Mouse (Mus musculus) hindbrain, embryonic 15.5 days (tissue): ENCODE measurements around the gene Tnnt3. TPM values are rescaled to one million over a fixed set of nuclear protein-coding genes. Genes with fewer than 3 reads are reported as not detected.

Experiments
- ATAC-seq: fragments of 200-750 bp; cut with Nextera tagmentation; 2 replicates; pipeline ENCODE4 v1.8.0; 2017; ENCODE audit warnings: low read depth, moderate number of reproducible peaks, moderate TSS enrichment; ENCODE audit not compliant: low FRiP score
- H3K27ac ChIP-seq: fragments of 300-500 bp; sonication (generic); replicated peaks from 2 replicates; pipeline ENCODE4 v1.5.1; 2015; ENCODE audit warnings: mild to moderate bottlenecking, inconsistent platforms
- H3K27me3 ChIP-seq: fragments of 300-500 bp; sonication (generic); 2 replicates; pipeline ENCODE4 v1.6.1; 2015; ENCODE audit warnings: control low read depth, inconsistent platforms
- H3K36me3 ChIP-seq: fragments of 300-500 bp; sonication (generic); 2 replicates; pipeline ENCODE4 v1.6.1; 2015; ENCODE audit warnings: control low read depth, inconsistent platforms
- H3K4me1 ChIP-seq: fragments of 300-500 bp; sonication (generic); replicated peaks from 2 replicates; pipeline ENCODE4 v1.6.1; 2015; ENCODE audit warnings: control low read depth, inconsistent platforms
- H3K4me2 ChIP-seq: fragments of 300-500 bp; sonication (generic); 2 replicates; pipeline ENCODE4 v1.6.1; 2015; ENCODE audit warnings: moderate library complexity, mild to moderate bottlenecking, inconsistent platforms
- H3K4me3 ChIP-seq: fragments of 300-500 bp; sonication (generic); 2 replicates; pipeline ENCODE4 v1.5.1; 2015; ENCODE audit warnings: mild to moderate bottlenecking, inconsistent platforms
- H3K9ac ChIP-seq: fragments of 300-500 bp; sonication (generic); 2 replicates; pipeline ENCODE4 v1.6.1; 2015; ENCODE audit warnings: inconsistent platforms
- H3K9me3 ChIP-seq: fragments of 300-500 bp; sonication (generic); 2 replicates; pipeline ENCODE4 v1.6.1; 2016; ENCODE audit warnings: control low read depth, inconsistent platforms
- WGBS: fragments of 180-500 bp; shearing (Covaris S2); methylation state at CpG from one replicate; pipeline ENCODE4 v1.1.7; 2015; 5-methylcytosine and 5-hydroxymethylcytosine counted together
- polyA plus RNA-seq: library from polyadenylated mRNA; unstranded; fragments of >200 nt; fragmentation: Nextera tagmentation; extraction: Ambion mirVana; gene quantifications from 2 replicates; pipeline ENCODE4 v1.2.1, GENCODE M21; 2015

Tnnt3 gene
- polyA plus RNA-seq, 1 experiment from 2014 or later: 3.6 TPM

- H3K9me3 ChIP-seq: no peaks in the 10 kb centered on the region
- peaks cover 27% of the 10 kb centered on the region for H3K4me1 ChIP-seq
- no peak overlapping the region for H3K9ac ChIP-seq
- no peak for ATAC-seq
- H3K36me3 ChIP-seq: no peaks in the 10 kb centered on the region
- 87% methylated on average over 4 of the region's 4 CpGs for WGBS
- no peaks in the 10 kb centered on the region for H3K27me3 ChIP-seq
- H3K4me3 ChIP-seq: no peak overlapping the region
- no peak overlapping the region for H3K27ac ChIP-seq
- no peak overlapping the region for H3K4me2 ChIP-seq
Measured at GRCm38 (mm10) chr7:142514048-142514447, 15.4 kb downstream of the Tnnt3 start.

- 45% methylated on average over 21 of the region's 21 CpGs for WGBS
- Histone ChIP-seq H3K4me1 (peaks cover 16% of the 10 kb centered on the region), H3K27ac (peak overlapping the region; percentile 51), H3K36me3 (no peaks in the 10 kb centered on the region), H3K9me3 (no peaks in the 10 kb centered on the region), H3K27me3 (no peaks in the 10 kb centered on the region), H3K9ac (peak overlapping the region; percentile 34), H3K4me2 (peak overlapping the region; percentile 40), H3K4me3 (no peak overlapping the region)
- peak; percentile 42; the same call in 1 of the 2 replicates for ATAC-seq
Measured at GRCm38 (mm10) chr7:142516221-142516978, 17.8 kb downstream of the Tnnt3 start.

DNA sequence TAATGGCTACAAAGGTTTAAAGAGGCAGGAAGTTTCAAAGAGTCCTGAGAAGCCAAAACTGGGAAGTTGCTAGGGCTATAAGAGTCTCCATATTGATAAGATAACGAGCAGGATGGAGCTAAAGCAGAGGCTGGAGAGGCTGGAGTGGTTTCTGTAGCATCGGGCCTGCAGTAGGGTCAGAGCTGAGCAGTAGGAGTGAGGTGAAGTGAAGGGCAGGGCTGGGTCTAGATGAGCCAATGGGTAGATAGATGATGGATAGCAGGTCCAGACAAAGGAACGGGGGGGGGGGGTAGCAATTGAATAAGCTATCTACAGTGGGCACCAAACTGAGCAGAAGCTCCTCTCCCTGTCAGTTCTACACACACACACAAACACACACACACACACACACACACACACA lies 18.9 kb downstream of the Tnnt3 start:
- Histone ChIP-seq H3K27ac (no peak overlapping the region), H3K9ac (no peak overlapping the region), H3K4me3 (no peak overlapping the region), H3K4me1 (peaks cover 16% of the 10 kb centered on the region), H3K9me3 (no peaks in the 10 kb centered on the region), H3K4me2 (no peak overlapping the region), H3K36me3 (no peaks in the 10 kb centered on the region), H3K27me3 (no peaks in the 10 kb centered on the region)
- WGBS: 83% methylated on average over 3 of the region's 3 CpGs
- ATAC-seq: no peak

DNA sequence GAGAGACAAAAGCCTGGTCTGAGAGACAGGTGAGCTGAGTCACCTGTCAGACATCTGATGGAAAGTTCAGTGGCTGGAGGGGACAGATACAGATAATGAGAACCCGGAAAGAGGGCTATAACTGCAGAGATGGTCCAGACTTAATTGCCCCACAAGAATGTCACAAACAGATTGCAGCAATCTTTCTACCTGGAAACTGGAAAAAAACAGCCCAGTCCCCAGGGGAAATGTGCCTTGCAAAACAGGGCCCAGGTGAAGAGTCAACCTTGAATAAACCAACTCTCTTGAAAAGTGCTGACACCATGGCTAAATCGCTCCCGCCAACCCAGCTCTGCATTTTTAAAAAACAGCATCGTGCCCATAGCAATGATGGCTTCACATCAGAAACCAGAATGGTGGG lies 21.7 kb downstream of the Tnnt3 start:
- Histone ChIP-seq H3K27ac (no peak overlapping the region), H3K9ac (no peak overlapping the region), H3K36me3 (no peaks in the 10 kb centered on the region), H3K27me3 (no peaks in the 10 kb centered on the region), H3K9me3 (no peaks in the 10 kb centered on the region), H3K4me1 (peaks cover 16% of the 10 kb centered on the region), H3K4me2 (no peak overlapping the region), H3K4me3 (no peak overlapping the region)
- no peak for ATAC-seq
- WGBS: 91% methylated on average over 4 of the region's 4 CpGs

GRCm38 (mm10) chr7:142522352-142522751 lies 23.7 kb downstream of the Tnnt3 start:
- ATAC-seq: no peak
- Histone ChIP-seq H3K27ac (no peak overlapping the region), H3K4me1 (no peaks in the 10 kb centered on the region), H3K9me3 (no peaks in the 10 kb centered on the region), H3K4me2 (no peak overlapping the region), H3K36me3 (no peaks in the 10 kb centered on the region), H3K9ac (no peak overlapping the region), H3K4me3 (no peak overlapping the region), H3K27me3 (no peaks in the 10 kb centered on the region)
- 36% methylated on average over 4 of the region's 4 CpGs for WGBS

DNA sequence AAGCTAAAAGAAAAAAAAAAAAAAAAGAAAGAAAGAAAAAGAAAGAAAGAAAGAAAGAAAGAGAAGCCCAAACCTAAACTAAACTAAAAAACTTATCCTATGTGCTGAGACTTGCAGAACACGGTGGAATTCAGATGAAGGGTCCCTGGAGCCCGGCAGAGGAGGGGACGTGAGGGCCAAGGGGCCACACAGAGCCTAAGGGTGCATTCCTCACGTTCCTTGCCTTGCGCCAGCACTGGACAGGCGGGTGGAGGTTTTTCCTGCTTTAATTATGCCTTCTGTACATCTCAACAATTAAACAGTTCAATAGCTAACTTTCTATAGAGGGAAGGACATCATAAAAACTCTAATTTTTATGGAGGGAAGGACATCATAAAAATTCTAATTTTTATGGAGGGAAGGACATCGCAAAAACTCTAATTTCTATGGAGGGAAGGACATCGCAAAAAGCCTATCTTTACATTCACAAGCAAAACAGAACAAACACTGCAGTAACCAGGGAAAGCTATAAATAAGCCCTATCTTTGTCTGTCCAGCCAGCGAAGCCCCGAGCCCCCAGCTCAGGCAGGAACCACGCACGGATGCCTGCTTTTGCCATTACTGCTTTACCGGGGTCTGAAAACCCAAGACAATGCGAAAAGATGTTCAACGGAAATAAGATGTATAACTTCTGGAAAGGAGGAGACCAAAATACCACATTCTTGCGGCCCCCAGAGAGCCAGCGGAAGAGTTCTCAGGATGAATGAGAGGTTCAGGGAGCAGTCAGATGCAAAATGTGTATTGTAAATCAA lies 24.8 kb downstream of the Tnnt3 start:
- no peaks in the 10 kb centered on the region for H3K9me3 ChIP-seq
- no peaks in the 10 kb centered on the region for H3K36me3 ChIP-seq
- WGBS: 51% methylated on average over 17 of the region's 17 CpGs
- no peak for ATAC-seq
- no peak overlapping the region for H3K4me3 ChIP-seq
- H3K4me2 ChIP-seq: no peak overlapping the region
- H3K4me1 ChIP-seq: no peaks in the 10 kb centered on the region
- no peak overlapping the region for H3K9ac ChIP-seq
- no peaks in the 10 kb centered on the region for H3K27me3 ChIP-seq
- H3K27ac ChIP-seq: no peak overlapping the region

DNA sequence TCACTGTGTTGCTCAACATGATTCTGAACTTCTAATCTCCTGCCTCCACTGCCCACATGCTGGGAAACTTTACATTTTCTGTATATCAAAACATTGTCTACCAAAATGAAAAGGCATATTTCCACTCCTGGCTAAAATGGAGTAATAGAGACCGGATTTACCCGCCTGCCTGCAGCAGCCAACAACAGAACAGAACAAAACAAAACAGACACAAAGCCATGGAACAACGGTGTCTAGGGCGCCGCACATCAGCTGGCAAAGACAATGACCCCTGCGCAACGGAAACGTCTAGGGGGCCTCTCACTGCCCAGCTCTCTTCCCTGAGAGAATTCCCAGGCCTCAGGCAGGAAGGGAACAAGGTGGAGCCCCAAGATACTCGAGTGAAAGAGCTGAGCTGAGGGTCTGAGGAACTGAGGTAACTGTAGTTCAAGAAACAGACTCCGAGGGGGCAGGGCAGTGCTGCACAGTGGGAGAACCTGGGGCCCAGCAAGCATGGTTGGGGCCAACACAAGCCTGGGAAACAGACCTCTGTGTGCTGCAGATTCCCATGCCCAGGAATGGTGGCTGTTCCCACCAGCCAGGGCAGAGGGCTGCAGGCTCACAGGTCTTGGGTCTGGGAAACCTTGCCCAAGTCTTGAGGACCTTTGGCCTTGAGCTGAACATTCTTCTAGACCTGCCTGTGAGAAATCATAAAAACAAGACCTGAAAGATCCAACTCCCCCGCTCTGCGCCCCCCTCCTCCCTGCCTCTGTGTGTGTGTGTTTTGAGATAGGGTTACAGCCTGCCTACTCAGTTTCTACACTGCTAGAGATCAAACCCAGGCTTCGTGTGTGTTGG lies 26.9 kb downstream of the Tnnt3 start:
- H3K9me3 ChIP-seq: no peaks in the 10 kb centered on the region
- ATAC-seq: no peak
- H3K4me1 ChIP-seq: no peaks in the 10 kb centered on the region
- no peak overlapping the region for H3K4me3 ChIP-seq
- H3K36me3 ChIP-seq: no peaks in the 10 kb centered on the region
- no peaks in the 10 kb centered on the region for H3K27me3 ChIP-seq
- WGBS: 29% methylated on average over 13 of the region's 13 CpGs
- H3K27ac ChIP-seq: 0 out of 2 replicates have a peak overlapping the region, but pooled peaks have one; percentile 3
- H3K4me2 ChIP-seq: no peak overlapping the region
- no peak overlapping the region for H3K9ac ChIP-seq

DNA sequence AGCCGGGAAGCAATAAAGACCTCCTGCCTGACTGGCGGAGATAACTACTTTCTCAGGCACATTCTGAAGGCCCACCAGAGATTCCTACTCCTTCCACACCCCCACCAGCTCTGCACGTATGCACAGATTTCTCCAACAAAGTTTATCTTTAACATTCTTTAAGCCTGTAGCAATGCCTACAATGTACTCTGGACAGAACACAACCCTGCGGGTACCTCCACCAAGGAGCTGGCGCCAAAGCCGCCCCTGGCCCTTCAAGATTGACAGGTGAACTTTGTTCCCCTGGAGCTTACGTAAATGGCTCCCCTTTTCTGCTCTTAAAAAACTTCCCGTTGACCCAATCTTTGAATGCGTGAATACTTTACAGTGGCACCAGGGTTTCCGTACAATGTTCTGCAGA lies 30.7 kb downstream of the Tnnt3 start:
- H3K27ac ChIP-seq: no peak overlapping the region
- WGBS: 75% methylated on average over 10 of the region's 10 CpGs
- ATAC-seq: no peak

DNA sequence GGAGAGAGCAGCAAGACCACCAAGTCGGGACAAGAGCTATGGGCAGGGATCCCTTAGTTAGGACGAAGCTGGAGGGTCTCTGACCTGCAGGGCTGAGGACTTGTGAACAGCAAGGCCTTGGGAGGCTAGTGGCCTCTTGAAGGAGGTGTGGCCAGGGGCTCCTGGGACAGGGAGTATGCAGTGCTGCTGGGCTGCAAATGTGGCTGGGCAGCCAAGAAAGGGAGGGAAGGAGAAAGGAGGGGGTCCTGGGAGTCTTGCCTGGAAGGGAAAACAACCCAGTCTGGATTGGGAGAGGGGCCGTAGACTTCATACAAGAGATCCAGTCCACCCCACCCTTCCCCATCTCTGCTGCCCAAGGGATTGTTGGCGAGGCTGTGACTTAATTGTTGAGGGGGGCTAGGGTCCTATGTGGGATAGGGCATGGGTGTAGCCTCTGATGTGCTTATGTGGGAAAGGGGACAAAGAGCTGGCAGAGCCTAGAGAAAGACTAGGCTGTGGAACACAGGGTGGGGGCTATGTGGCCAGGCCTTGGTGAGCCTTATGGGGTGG lies 33.4 kb downstream of the Tnnt3 start:
- Histone ChIP-seq H3K9ac (no peak overlapping the region), H3K9me3 (no peaks in the 10 kb centered on the region), H3K4me2 (peak overlapping the region; percentile 71), H3K4me1 (peaks cover 19% of the 10 kb centered on the region), H3K36me3 (0 out of 2 replicates have a peak, but pooled peaks cover 2% of the 10 kb centered on the region), H3K27me3 (no peaks in the 10 kb centered on the region), H3K4me3 (no peak overlapping the region), H3K27ac (no peak overlapping the region)
- ATAC-seq: peak; percentile 46; the same call in 1 of the 2 replicates
- WGBS: 75% methylated on average over 4 of the region's 4 CpGs

More for the DNA sequence above, 30.7 kb downstream of the Tnnt3 start:
- H3K4me2 ChIP-seq: no peak overlapping the region
- no peak overlapping the region for H3K4me3 ChIP-seq
- H3K4me1 ChIP-seq: peaks cover 16% of the 10 kb centered on the region
- H3K36me3 ChIP-seq: no peaks in the 10 kb centered on the region
- no peaks in the 10 kb centered on the region for H3K9me3 ChIP-seq
- no peaks in the 10 kb centered on the region for H3K27me3 ChIP-seq
- no peak overlapping the region for H3K9ac ChIP-seq

DNA sequence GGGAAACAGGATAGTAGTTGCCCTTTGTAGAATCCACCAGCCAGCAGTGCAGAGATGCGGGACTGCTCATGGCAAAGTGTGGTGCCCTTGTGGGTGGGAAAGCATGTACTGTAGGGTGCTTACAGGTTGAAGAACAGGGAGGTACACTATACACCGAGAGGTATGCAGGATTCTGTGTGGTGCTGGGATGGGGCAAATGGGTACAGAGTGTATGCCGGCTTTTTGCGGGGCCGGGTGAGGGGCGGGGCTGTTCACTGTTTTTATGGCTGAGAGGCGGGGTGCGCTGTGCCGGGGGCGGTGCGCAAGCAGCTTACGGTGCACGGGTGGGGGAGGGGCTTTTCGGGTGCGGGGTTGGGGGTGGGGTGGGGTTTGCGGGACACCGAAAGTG lies 34.0 kb downstream of the Tnnt3 start, which contains the start of gene Mrpl23:
Gene Mrpl23, plus strand, starts transcription at position 16 of the 388 bp plus-strand sequence.
- Histone ChIP-seq H3K4me2 (peak within 1 kb of the TSS; percentile 71), H3K9ac (peak within 1 kb of the TSS; percentile 73), H3K27ac (peak within 1 kb of the TSS; percentile 83), H3K9me3 (no peaks in the 10 kb centered on the region), H3K27me3 (no peaks in the 10 kb centered on the region), H3K36me3 (0 out of 2 replicates have a peak, but pooled peaks cover 2% of the 10 kb centered on the region), H3K4me3 (peak within 1 kb of the TSS; percentile 87), H3K4me1 (peaks cover 19% of the 10 kb centered on the region)
- 4% methylated on average over 17 of the region's 17 CpGs for WGBS
- peak; percentile 79 for ATAC-seq

DNA sequence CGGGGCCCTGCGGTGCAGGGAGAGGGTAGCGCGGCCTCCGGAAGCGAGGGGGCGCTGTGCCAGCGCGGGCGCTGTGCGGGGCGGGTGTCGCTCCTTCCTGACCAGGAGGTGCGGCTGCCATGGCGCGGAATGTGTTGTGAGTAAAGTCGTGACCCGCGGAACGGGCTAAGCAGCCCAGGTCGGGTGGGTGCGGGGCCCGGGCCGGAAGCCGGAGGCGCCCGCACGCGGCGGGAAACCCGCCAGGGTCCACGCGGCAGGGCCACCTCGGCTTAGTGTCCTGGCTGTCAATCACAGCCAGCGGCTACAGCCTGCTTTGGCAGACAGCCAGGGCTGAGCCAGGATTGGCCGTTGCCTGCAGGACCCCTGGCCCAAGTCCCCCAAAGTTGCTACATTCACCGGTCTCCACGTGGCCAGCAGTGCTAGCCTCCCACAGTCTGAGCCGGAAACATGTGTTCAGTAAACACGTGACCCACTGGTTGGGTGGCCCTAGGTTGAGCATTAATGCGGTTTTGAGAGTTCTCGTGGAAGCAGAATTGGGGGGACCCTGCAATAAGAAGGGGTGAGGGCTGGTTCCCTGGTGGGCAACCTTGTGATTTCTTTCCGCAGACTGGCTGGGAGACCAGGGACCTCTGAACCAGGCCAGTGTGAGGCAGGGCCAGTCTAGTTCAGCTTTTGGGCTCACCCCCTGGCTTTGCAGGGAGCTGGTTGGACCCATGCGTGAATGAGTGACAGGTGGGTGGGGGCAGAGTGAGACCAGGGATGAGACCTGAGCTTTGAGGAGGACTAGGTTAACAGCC lies 34.6 kb downstream of the Tnnt3 start:
- Histone ChIP-seq H3K27me3 (no peaks in the 10 kb centered on the region), H3K36me3 (0 out of 2 replicates have a peak, but pooled peaks cover 2% of the 10 kb centered on the region), H3K4me3 (peak overlapping the region; percentile 87), H3K4me1 (peaks cover 22% of the 10 kb centered on the region), H3K4me2 (peak overlapping the region; percentile 71), H3K9me3 (no peaks in the 10 kb centered on the region), H3K27ac (peak overlapping the region; percentile 83), H3K9ac (peak overlapping the region; percentile 73)
- ATAC-seq: peak; percentile 90
- under 1% methylated on average over 35 of the region's 44 CpGs for WGBS
